Mouse (Mus musculus): ENCODE data around the gene Cep41. TPM values are rescaled to one million over a fixed set of nuclear protein-coding genes. Genes with fewer than 3 reads are reported as not detected.

The Cep41 gene
- total RNA-seq, 2 experiments from 2014 or later = 9.3 to 10.2 TPM

- no peak for DNase-seq (ENCODE audit: low spot score in 2 of 2)
Measured at GRCm38 (mm10) chr6:30629989-30630388, 63.6 kb downstream of the Cep41 start.

GRCm38 (mm10) chr6:30628152-30628551 lies 65.4 kb downstream of the Cep41 start:
- no peak for DNase-seq (ENCODE audit: low spot score in 2 of 2)

GRCm38 (mm10) chr6:30624763-30625162 lies 68.8 kb downstream of the Cep41 start:
- no peak for DNase-seq (ENCODE audit: low spot score in 2 of 2)

GRCm38 (mm10) chr6:30621986-30622389 lies 71.6 kb downstream of the Cep41 start:
- DNase-seq (ENCODE audit: low spot score in 2 of 2) = no peak

- no peak for DNase-seq (ENCODE audit: low spot score in 2 of 2)
Measured at GRCm38 (mm10) chr6:30620994-30621393, 72.6 kb downstream of the Cep41 start.

GRCm38 (mm10) chr6:30620591-30620990 lies 73.0 kb downstream of the Cep41 start:
- DNase-seq (ENCODE audit: low spot score in 2 of 2) = no peak

- no peak for DNase-seq (ENCODE audit: low spot score in 2 of 2)
Measured at GRCm38 (mm10) chr6:30619606-30620005, 73.9 kb downstream of the Cep41 start.

- no peak for DNase-seq (ENCODE audit: low spot score in 2 of 2)
Measured at GRCm38 (mm10) chr6:30618735-30619134, 74.8 kb downstream of the Cep41 start.

- no peak for DNase-seq (ENCODE audit: low spot score in 2 of 2)
Measured at GRCm38 (mm10) chr6:30617959-30618590, 75.5 kb downstream of the Cep41 start.

- DNase-seq (ENCODE audit: low spot score in 2 of 2) = no peak
Measured at GRCm38 (mm10) chr6:30617020-30617958, 76.3 kb downstream of the Cep41 start.

- DNase-seq (ENCODE audit: low spot score in 2 of 2) = no peak
Measured at GRCm38 (mm10) chr6:30616491-30616941, 77.0 kb downstream of the Cep41 start.

GRCm38 (mm10) chr6:30615741-30616140 lies 77.8 kb downstream of the Cep41 start:
- no peak for DNase-seq (ENCODE audit: low spot score in 2 of 2)

- DNase-seq (ENCODE audit: low spot score in 2 of 2) = no peak
Measured at GRCm38 (mm10) chr6:30614251-30614650, 79.3 kb downstream of the Cep41 start.

- no peak for DNase-seq (ENCODE audit: low spot score in 2 of 2)
Measured at GRCm38 (mm10) chr6:30611212-30611611, 82.3 kb downstream of the Cep41 start.

- no peak for DNase-seq (ENCODE audit: low spot score in 2 of 2)
Measured at GRCm38 (mm10) chr6:30610710-30611109, 82.8 kb downstream of the Cep41 start, which contains the start of gene Cpa5. Gene Cpa5, plus strand, starts transcription at chr6:30611010.

GRCm38 (mm10) chr6:30605672-30606071 lies 87.9 kb downstream of the Cep41 start:
- no peak for DNase-seq (ENCODE audit: low spot score in 2 of 2)

- no peak for DNase-seq (ENCODE audit: low spot score in 2 of 2)
Measured at GRCm38 (mm10) chr6:30605111-30605510, 88.4 kb downstream of the Cep41 start.

GRCm38 (mm10) chr6:30604342-30604867 lies 89.1 kb downstream of the Cep41 start:
- DNase-seq (ENCODE audit: low spot score in 2 of 2) = no peak

All from adrenal gland, postnatal 4 days (tissue).